Mouse (Mus musculus) midbrain, embryonic 16.5 days (tissue): Measurements from ENCODE around the gene Hoxa6. TPM values are rescaled to one million over a fixed set of nuclear protein-coding genes. Genes with fewer than 3 reads are reported as not detected.

ENCODE experiments used
- ATAC-seq: fragments of 200-750 bp; cut with Nextera tagmentation; 2 replicates; pipeline ENCODE4 v1.8.0; 2017; ENCODE audit warnings: moderate TSS enrichment
- H3K27ac ChIP-seq: fragments of 300-500 bp; sonication (generic); 2 replicates; pipeline ENCODE4 v1.5.1; 2014; ENCODE audit warnings: mild to moderate bottlenecking, low read length, mixed read lengths
- H3K27me3 ChIP-seq: fragments of 300-500 bp; sonication (generic); 2 replicates; pipeline ENCODE4 v1.6.1; 2014; ENCODE audit warnings: low read depth, low read length, mixed read lengths; ENCODE audit not compliant: control insufficient read depth, insufficient read depth
- H3K36me3 ChIP-seq: fragments of 300-500 bp; sonication (generic); 2 replicates; pipeline ENCODE4 v1.6.1; 2014; ENCODE audit warnings: mild to moderate bottlenecking, low read length, moderate library complexity, mixed read lengths; ENCODE audit not compliant: control insufficient read depth, insufficient read depth
- H3K4me1 ChIP-seq: fragments of 300-500 bp; sonication (generic); 2 replicates; pipeline ENCODE4 v1.6.1; 2014; ENCODE audit warnings: mild to moderate bottlenecking, low read length, mixed read lengths; ENCODE audit not compliant: control insufficient read depth, insufficient read depth
- H3K4me2 ChIP-seq: fragments of 300-500 bp; sonication (generic); 2 replicates; pipeline ENCODE4 v1.6.1; 2014; ENCODE audit warnings: mild to moderate bottlenecking, low read length, mixed read lengths
- H3K4me3 ChIP-seq: fragments of 300-500 bp; sonication (generic); 2 replicates; pipeline ENCODE4 v1.5.1; 2014; ENCODE audit warnings: low read depth, mild to moderate bottlenecking, low read length, moderate library complexity, mixed read lengths
- H3K9ac ChIP-seq: fragments of 300-500 bp; sonication (generic); 2 replicates; pipeline ENCODE4 v1.6.1; 2014; ENCODE audit warnings: low read depth, low read length, mixed read lengths
- H3K9me3 ChIP-seq: fragments of 300-500 bp; sonication (generic); replicated peaks from 2 replicates; pipeline ENCODE4 v1.6.1; 2014; ENCODE audit warnings: mild to moderate bottlenecking, low read length, mixed read lengths; ENCODE audit not compliant: control insufficient read depth, poor library complexity, severe bottlenecking
- WGBS: fragments of 180-500 bp; shearing (Covaris S2); extraction: QIAGEN DNeasy Blood & Tissue Kit; methylation state at CpG from one replicate; pipeline ENCODE4 v1.1.7; 2014; 5-methylcytosine and 5-hydroxymethylcytosine counted together
- polyA plus RNA-seq: library from polyadenylated mRNA; unstranded; fragments of >200 nt; fragmentation: Nextera tagmentation; extraction: Ambion mirVana; gene quantifications from 2 replicates; pipeline ENCODE4 v1.2.1, GENCODE M21; 2015

Gene Hoxa6
- polyA plus RNA-seq: not detected in 2 replicates

DNA sequence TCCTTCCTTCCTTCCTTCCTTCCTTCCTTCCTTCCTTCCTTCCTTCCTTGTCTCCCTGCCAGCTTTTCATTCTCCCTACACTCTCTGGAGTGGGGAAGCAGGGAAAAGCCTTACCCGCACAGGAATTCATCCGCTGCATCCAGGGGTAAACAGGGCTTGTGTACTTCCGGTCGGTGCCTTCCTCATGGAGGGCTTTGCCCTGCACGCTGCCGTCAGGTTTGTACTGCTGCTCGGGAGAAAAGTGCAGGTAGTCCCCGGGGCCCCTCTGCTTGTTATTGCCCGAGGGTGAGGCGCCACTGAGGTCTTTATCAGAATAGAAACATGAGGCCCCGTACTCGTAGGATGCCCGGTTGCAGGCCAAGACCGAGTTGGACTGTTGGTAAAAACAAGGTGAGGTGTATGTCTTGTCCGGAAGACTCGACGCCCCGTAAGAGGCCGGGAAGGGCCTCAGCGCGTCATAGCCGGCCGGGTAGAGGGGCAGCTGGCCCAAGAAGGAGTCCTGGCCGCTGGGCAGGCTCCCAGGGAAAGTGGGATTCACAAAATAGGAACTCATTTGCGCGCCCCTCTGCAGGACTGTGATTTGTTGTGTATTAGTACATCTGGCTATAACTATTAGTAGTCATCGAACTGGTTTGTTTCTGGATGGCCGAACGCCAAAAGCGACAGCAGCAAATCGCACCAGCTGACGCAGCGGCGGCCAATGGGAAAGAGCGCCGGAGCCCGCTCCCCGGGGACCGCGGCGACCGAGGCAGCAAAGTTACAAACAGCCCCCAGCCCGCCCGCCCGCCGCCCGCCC is at the start of gene Hoxa6:
Gene Hoxa6 (minus strand): TSS at position 651 of the 796 bp plus-strand sequence.
- no peak within 1 kb of the TSS for H3K9ac ChIP-seq
- H3K9me3 ChIP-seq: no peaks in the 10 kb centered on the region
- WGBS: 2% methylated on average over 45 of the region's 47 CpGs
- H3K4me3 ChIP-seq: no peak within 1 kb of the TSS
- H3K27me3 ChIP-seq: peaks cover 86% of the 10 kb centered on the region
- peaks cover 5% of the 10 kb centered on the region; the same call in 1 of the 2 replicates for H3K4me1 ChIP-seq
- H3K36me3 ChIP-seq: no peaks in the 10 kb centered on the region
- no peak within 1 kb of the TSS for H3K27ac ChIP-seq
- no peak within 1 kb of the TSS for H3K4me2 ChIP-seq
- no peak for ATAC-seq

DNA sequence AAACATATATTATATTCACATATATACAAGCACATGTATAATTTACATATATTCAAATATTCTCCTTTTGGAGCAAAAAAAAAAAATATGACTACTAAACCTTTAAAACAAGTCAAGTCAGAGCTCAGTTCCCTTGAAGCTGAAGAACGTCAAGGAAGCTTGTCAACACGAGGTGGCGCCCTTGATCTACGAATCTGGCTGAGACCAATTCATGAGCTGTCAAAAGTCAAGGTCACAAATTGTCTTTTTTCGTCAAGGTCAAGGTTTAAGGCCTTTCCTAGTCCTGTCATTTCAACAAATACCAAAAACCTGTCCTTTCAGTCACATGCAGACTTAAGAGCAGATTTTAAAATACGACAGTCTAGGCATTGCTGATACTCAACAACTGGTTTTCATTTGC is 48.4 kb upstream of the Hoxa6 start:
- Histone ChIP-seq H3K27me3 (peaks cover 64% of the 10 kb centered on the region), H3K9ac (no peak overlapping the region), H3K4me2 (no peak overlapping the region), H3K4me1 (peaks cover 4% of the 10 kb centered on the region; the same call in 1 of the 2 replicates), H3K4me3 (no peak overlapping the region), H3K9me3 (no peaks in the 10 kb centered on the region), H3K36me3 (no peaks in the 10 kb centered on the region), H3K27ac (no peak overlapping the region)
- no peak for ATAC-seq
- under 1% methylated on average over 6 of the region's 6 CpGs for WGBS

DNA sequence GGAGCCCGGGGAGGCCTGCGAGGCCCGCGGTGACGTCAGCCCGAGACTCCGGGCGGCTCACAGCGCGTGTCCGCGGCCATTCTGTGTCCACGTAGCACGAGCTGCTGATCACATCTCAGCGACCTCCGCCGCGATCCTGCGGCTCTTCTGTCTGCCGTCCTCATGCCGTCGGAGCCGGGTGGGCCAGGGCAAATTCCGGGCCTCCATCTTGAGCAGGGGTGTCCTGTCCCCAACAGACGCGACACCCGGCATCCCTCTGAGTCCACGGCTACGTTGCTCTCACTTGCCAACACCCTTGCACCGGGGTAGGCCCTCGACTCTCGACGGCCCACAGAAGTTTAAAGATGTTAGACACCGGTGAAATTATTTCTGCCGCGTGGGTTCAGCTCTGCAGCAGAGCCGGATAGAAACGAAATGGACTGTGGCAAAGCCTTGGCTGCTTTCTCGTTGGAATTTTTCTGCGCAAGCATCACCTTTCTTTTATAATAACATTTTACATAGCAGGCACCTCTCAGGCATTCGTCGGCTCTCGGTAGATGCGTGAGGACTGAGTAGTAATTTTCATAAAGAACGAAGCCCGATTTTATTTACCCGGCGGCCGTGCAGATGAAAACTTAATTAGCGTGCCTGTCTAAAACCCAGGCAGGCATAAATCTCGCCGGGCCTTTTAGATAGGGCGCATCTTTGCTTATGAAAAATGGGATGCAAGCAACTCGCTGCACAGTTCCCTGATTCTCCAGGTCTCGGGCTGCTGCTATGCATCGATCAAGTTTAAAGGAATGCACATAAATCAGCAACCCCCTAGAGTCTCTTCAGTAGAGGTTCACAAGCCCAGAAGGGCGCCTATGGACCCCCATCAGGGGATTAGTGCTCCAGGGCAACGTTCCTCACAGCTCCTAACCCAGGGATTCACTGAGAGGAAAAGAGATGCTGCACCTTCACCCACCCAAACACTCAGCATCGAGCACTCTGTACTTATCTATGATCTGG is 45.3 kb upstream of the Hoxa6 start:
- H3K9me3 ChIP-seq: no peaks in the 10 kb centered on the region
- no peak overlapping the region for H3K27ac ChIP-seq
- H3K27me3 ChIP-seq: peaks cover 74% of the 10 kb centered on the region
- WGBS: under 1% methylated on average over 59 of the region's 59 CpGs
- no peak overlapping the region for H3K4me2 ChIP-seq
- H3K36me3 ChIP-seq: no peaks in the 10 kb centered on the region
- ATAC-seq: no peak
- H3K4me1 ChIP-seq: no peaks in the 10 kb centered on the region
- no peak overlapping the region for H3K4me3 ChIP-seq
- H3K9ac ChIP-seq: no peak overlapping the region

DNA sequence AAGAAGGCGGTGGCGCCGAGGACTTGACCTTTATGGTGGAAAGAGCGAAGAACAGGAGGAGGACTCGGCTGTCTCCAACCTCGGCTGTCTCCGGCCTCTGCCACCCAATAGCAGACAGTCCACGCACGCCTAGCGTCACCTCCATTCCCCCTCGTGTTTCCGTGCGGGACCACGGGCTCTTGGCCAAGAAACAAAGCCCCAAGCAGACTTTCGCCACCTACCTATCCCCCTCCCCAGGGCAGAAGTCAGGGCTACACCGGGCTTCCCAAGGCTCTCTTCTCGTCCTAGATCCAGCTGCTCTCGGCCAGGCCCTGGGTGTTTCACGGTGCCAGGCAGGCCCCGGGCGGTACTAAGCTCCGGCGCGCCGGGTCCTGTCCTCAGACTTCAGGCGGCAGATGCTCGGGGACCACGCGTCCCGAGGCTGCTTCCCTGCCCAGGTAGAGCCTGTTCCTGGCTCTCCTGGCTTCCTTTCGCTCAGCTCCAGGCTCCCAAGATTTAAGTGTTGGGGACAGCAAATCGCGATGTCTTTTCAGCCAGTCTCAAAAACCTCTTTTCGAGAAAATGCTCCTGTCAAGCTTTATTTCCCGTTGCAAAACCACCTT is 44.4 kb upstream of the Hoxa6 start:
- no peaks in the 10 kb centered on the region for H3K4me1 ChIP-seq
- no peak overlapping the region for H3K4me2 ChIP-seq
- no peak overlapping the region for H3K4me3 ChIP-seq
- WGBS: 1% methylated on average over 35 of the region's 35 CpGs
- no peaks in the 10 kb centered on the region for H3K36me3 ChIP-seq
- H3K9ac ChIP-seq: no peak overlapping the region
- H3K27ac ChIP-seq: no peak overlapping the region
- H3K9me3 ChIP-seq: no peaks in the 10 kb centered on the region
- no peak for ATAC-seq
- peaks cover 76% of the 10 kb centered on the region for H3K27me3 ChIP-seq

DNA sequence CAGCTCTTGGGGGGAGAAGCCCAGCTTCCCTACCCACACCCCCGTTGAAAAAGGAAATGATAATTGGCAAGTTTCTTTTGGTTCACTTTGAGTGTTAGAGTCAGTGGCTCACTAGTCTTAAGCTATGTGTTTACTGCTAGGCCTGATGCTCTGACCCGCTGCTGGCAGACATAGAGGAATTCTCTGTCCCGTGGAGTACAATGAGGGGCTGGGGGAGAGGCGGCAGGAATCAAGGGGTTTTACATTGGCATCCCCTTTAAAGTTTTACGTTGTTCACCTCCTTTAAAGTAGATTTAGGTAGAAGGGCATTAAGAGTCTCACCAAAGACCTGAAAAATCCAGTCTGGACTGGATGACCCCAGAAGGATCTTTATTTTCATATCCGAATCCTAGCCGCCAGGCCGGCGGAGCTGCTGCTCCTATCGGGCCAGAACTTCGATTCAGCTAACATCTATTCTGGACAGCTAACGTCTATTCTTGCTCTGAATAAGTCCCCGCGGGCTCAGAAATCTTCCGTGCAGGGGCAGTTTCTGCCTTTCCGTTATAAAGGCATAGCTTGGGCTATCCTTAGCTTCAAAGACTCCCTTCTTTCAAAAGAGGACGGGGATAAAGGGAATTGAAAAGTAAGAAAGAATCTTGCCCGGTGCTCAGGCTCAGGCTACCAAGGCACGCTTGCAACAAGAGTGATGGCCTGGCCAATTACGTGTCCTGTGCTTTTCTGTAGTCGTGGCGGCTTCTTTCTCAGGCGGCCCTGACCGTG is 43.7 kb upstream of the Hoxa6 start:
- H3K4me2 ChIP-seq: no peak overlapping the region
- H3K4me1 ChIP-seq: no peaks in the 10 kb centered on the region
- no peak overlapping the region for H3K27ac ChIP-seq
- H3K27me3 ChIP-seq: peaks cover 80% of the 10 kb centered on the region
- no peak overlapping the region for H3K9ac ChIP-seq
- H3K4me3 ChIP-seq: no peak overlapping the region
- H3K36me3 ChIP-seq: no peaks in the 10 kb centered on the region
- 2% methylated on average over 24 of the region's 24 CpGs for WGBS
- H3K9me3 ChIP-seq: no peaks in the 10 kb centered on the region
- ATAC-seq: no peak

GRCm38 (mm10) chr6:52251177-52251879 is 42.8 kb upstream of the Hoxa6 start:
- H3K9ac ChIP-seq: no peak overlapping the region
- H3K36me3 ChIP-seq: no peaks in the 10 kb centered on the region
- H3K9me3 ChIP-seq: no peaks in the 10 kb centered on the region
- no peaks in the 10 kb centered on the region for H3K4me1 ChIP-seq
- H3K4me2 ChIP-seq: no peak overlapping the region
- no peak overlapping the region for H3K4me3 ChIP-seq
- WGBS: 10% methylated on average over 7 of the region's 7 CpGs
- no peak overlapping the region for H3K27ac ChIP-seq
- H3K27me3 ChIP-seq: peaks cover 81% of the 10 kb centered on the region
- ATAC-seq: no peak

- H3K4me3 ChIP-seq: no peak overlapping the region
These were observed 41.3 kb upstream of the Hoxa6 start for GRCm38 (mm10) chr6:52249826-52250225.

GRCm38 (mm10) chr6:52249415-52249738 is 40.9 kb upstream of the Hoxa6 start:
- 0% methylated on average over 16 of the region's 16 CpGs for WGBS
- H3K27me3 ChIP-seq: peaks cover 87% of the 10 kb centered on the region
- H3K4me3 ChIP-seq: no peak overlapping the region
- H3K27ac ChIP-seq: no peak overlapping the region
- H3K36me3 ChIP-seq: no peaks in the 10 kb centered on the region
- H3K9ac ChIP-seq: no peak overlapping the region
- no peak for ATAC-seq
- no peak overlapping the region for H3K4me2 ChIP-seq
- H3K4me1 ChIP-seq: no peaks in the 10 kb centered on the region
- H3K9me3 ChIP-seq: peaks cover 4% of the 10 kb centered on the region; the same call in 1 of the 2 replicates

More at GRCm38 (mm10) chr6:52249826-52250225, 41.3 kb upstream of the Hoxa6 start:
- Histone ChIP-seq H3K9me3 (peaks cover 4% of the 10 kb centered on the region; the same call in 1 of the 2 replicates), H3K27ac (no peak overlapping the region), H3K36me3 (no peaks in the 10 kb centered on the region), H3K9ac (no peak overlapping the region), H3K27me3 (peaks cover 85% of the 10 kb centered on the region), H3K4me2 (no peak overlapping the region), H3K4me1 (no peaks in the 10 kb centered on the region)
- WGBS: 2% methylated on average over 4 of the region's 4 CpGs
- no peak for ATAC-seq
